Mouse (Mus musculus): ENCODE measurements around the gene Icmt.

Gene Icmt

DNA sequence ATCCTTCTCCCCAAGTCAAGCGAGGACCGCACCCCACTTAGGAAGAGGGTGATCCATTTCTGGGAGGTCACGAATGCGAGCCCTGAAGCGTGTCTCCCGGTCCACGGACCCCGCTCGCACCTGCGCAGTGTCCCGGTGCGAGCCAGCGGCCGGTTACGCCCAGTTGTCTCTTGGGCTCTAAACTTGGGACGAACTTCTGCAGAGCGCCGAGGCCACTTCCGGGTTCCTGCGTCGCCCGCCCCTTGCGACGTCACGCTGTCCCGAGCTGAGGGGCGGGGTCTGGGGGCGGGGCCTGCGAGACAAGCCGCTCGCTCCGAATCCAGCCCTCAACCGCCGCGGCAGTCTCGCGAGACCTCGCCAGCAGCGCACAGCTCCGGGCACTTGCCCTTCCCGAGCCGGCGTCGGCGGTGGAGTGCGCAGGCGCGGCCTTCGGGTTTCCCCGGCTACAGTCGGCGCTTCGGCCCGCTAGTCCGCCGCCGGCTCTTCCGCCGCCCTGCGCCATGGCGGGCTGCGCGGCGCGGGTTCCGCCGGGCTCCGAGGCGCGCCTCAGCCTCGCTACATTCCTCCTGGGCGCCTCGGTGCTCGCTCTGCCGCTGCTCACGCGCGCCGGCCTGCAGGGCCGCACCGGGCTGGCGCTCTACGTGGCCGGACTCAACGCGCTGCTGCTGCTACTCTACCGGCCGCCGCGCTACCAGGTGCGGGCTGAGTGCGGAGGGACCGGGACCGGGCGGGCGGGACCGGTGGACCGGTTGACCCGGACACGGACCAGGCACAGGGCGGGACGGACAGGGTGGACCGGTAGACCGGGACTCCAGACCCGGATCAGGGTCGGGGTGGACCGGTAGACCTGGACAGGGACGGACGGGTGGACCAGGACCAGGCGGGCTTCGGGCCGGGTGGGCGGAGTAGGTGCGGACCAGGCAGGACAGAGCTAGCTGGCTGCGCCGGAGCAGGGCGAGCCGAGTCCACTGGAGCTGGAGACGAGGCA is at the start of gene Icmt:
Gene Icmt (plus strand): TSS at position 354 of the 988 bp plus-strand sequence.
- peak; percentile 99 for DNase-seq

DNA sequence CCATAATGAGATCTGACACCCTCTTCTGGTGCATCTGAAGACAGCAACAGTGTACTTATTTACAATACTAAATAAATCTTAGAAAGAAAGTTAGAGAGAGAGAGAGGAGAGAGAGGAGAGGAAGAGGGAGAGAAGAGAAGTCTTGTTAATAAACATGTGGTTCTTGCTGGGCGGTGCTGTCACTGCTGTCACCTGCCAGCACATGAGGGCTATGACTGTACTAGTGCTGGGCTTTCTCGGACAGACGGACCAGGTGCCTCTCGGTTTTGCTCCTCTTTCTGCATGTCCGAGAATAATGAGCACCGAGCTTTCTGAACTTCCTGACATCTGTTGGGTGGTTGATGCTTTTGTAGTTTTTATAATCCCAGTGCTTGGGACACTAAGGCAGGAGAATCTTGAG is 46.4 kb upstream of the Icmt start:
- no peak for DNase-seq

- no peak for DNase-seq
Observed at GRCm38 (mm10) chr4:152253183-152253759, 43.8 kb upstream of the Icmt start.

GRCm38 (mm10) chr4:152257070-152257469 is 40.0 kb upstream of the Icmt start:
- DNase-seq: peak; percentile 75

- no peak for DNase-seq
Observed at GRCm38 (mm10) chr4:152260451-152260850, 36.6 kb upstream of the Icmt start.

DNA sequence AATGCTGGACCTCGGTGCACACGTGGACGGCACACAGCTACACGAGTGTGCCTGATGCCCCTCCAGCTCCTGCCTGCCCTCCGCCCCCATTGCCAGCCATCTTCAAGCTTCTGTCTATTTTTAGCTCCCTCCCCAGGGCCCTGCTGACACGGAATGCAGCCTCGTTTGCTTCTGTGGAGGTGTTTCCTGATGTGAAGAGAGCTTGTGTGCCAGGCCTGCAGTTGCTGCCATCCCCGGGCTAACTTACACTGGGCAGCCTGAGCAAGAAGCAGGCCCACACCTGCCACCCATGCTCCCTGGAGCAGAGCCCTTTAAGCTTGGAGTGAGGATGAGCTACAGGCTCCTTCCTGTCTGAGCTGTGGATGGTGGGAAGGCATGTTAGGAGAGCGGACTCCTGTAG is 34.8 kb upstream of the Icmt start:
- DNase-seq: no peak

GRCm38 (mm10) chr4:152263089-152263488 is 33.9 kb upstream of the Icmt start:
- DNase-seq: no peak

DNA sequence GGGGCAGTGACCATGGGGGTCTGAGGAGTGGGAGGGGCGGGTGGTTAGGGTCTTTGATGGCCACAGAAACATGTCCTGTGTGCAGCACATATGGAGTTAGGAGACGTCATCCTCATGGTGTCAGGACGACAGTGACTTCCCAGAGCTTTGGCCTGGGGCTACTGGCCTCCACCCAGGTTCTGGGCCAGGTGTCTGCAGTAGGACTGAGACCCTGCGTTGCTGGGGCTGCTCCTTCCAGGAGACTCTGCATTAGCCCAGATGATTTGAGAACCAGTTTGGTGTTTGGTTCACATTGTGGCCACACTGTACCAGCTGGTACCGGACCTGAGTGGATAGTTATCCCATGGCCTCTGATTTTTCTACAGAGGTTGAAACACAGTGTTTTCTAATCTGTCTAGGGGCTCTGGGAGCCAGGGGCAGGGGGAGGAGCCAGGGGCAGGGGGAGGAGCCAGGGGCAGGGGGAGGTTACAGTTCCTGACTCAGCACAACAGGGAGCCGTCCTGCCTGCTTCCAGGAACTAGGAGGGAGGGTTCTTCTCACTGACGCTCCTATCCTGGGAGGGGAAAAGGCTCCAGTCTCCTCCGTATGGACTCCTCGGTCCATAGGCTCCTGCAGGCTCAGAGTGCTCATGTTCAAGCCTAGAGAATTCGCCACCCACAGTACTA is 33.4 kb upstream of the Icmt start:
- no peak for DNase-seq

DNA sequence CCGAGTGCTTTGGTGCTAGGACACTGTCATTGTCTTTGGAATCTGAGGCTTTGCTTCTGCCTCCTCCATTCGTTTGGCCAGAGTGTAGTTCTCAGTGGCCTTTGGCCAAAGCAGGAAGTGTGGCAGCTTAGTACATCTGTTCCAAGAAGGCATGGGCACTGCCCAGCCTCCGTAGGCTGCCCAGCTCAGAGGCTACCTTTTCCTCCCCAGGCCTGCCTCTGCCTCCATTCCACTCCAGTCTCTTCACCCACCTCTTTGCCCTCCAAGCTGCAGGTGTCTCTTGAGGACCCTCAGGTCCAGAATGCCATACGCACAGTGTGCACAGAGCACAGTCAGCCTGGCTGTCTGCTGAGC is 32.9 kb upstream of the Icmt start:
- DNase-seq: no peak

DNA sequence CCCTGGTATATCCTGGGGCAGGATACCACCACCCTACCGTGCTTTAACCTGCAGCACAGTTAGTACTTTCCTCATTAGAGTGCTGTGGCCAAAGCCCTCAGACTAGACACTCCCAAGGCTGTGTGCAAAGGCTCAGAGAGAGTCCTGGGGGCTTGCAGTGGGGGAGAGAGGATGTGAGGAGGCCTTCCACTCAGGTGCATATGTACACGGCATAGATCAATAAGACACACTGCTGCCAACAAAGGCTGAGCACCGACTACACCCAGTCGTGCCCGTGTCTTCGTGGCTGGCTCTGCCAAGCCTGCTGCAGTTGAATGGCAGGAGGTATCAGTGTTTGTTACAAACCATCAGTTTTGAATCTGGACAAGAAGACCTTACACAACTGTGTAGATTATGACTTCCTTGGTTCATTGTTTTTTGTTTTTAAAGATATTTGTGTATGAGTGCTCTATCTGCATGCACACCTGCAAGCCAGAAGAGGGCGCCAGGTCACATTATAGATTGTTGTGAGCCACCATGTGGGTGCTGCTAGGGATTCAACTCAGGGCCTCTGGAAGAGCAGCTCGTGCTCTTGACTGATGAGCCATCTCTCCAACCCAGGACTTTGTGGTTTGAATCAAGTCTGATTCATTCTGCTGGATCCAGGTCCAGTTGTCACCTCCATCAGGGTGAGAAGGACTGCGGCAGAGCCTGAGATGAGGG is 32.0 kb upstream of the Icmt start:
- no peak for DNase-seq

GRCm38 (mm10) chr4:152265791-152266190 is 31.2 kb upstream of the Icmt start:
- no peak for DNase-seq

- DNase-seq: peak; percentile 75
Observed at GRCm38 (mm10) chr4:152266236-152266895, 30.7 kb upstream of the Icmt start.

GRCm38 (mm10) chr4:152267748-152268369 is 29.2 kb upstream of the Icmt start:
- DNase-seq: peak; percentile 80

DNA sequence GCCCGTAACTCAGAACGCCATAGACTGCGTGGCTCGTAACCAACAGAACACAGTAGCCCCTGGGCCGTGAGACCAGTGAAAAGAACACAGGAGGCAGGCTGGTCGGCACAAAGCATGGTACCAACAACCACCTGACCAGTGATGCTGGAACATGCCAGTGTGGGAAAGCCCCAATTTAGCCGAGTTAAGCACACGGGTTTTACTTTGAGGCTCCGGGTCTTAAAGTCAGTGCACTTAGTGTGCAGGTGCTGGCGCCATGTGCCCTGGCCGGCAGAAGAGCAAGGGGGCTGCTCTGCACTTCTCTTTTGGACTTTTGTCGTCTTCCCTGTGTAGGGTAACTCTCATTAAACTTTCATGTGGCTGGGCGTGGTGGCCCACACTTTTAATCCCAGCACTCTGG is 27.1 kb upstream of the Icmt start:
- no peak for DNase-seq

DNA sequence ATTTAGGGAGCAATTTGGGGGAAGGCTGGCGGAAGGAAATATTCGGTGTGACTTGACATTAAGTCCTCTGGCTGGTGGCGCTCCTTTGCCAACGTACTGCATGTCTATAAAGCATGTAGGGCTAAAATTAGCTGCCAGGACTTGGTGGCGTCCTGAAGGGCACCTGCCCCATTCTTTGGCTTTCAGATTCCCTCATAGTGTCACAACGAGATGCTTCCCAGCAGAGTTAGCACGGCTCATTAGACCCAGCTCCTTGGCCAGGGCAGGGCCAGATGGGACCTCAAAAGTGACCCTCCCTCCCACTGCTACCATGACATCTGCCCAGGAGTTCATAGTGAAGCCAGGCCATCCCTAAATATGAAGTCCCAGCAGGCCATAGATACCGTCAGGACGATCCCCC is 26.4 kb upstream of the Icmt start:
- no peak for DNase-seq

GRCm38 (mm10) chr4:152271334-152271733 is 25.7 kb upstream of the Icmt start:
- no peak for DNase-seq

- no peak for DNase-seq
Observed at GRCm38 (mm10) chr4:152272006-152272405, 25.0 kb upstream of the Icmt start.

- no peak for DNase-seq
Observed at GRCm38 (mm10) chr4:152272449-152273049, 24.5 kb upstream of the Icmt start.

DNA sequence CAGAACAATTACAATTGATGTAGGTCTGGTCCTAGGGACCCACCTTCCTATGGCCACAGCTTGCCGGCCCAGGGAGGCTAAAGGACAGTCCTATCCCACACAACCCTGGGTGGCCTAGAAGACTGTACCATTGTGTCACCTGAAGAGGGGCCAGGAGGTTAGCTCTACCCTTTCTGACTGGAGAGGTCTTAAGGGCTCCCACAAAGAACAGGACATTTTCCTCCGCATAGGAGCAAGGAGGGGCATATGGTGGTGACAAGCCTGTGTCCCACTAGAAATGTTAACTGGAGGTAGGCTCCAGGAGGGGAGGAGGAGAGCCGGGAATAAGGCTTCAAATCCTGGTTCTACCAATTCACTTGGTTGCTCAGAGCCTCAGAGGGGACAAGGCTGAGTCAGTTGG is 23.8 kb upstream of the Icmt start:
- DNase-seq: no peak

- no peak for DNase-seq
Observed at GRCm38 (mm10) chr4:152273621-152274236, 23.3 kb upstream of the Icmt start, which contains the start of gene Gpr153. Gene Gpr153, plus strand, starts transcription at chr4:152274232.

GRCm38 (mm10) chr4:152274681-152275131 is 22.3 kb upstream of the Icmt start:
- DNase-seq: no peak
